Mouse (Mus musculus) heart, postnatal 36 days (tissue): Measurements from ENCODE around the gene Gm11985. TPM values are rescaled to one million over a fixed set of nuclear protein-coding genes. Genes with fewer than 3 reads are reported as not detected.

ENCODE experiments used
- DNase-seq, 2 experiments: peaks; one replicate each; pipeline ENCODE4 v3.0.0; 2021 to 2022
- intact Hi-C: fragments of 180-260 bp; cut with DNase I; formaldehyde crosslinking; loops from one replicate; pipeline ENCODE4 v1.15.1; 2025
- total RNA-seq, 2 experiments: library from RNA; stranded (reverse); gene quantifications; 2 replicates each; pipeline ENCODE4 v1.2.3; 2021

The Gm11985 gene
- total RNA-seq, 2 experiments from 2014 or later = not detected

GRCm38 (mm10) chr11:7160637-7161101 is 27.7 kb downstream of the Gm11985 start:
- intact Hi-C loops = loop anchor here (5.0 kb wide), 1 partner anchor 503 kb away; the partner anchor contains the start of gene Ramp3
- no peak for DNase-seq

GRCm38 (mm10) chr11:7160146-7160545 is 28.2 kb downstream of the Gm11985 start:
- intact Hi-C loops = loop anchor here (5.0 kb wide), 1 partner anchor 503 kb away; the partner anchor contains the start of gene Ramp3

GRCm38 (mm10) chr11:7158196-7158595 is 30.2 kb downstream of the Gm11985 start:
- DNase-seq = no peak
- intact Hi-C loops = no loop called here

More at GRCm38 (mm10) chr11:7160146-7160545, 28.2 kb downstream of the Gm11985 start:
- DNase-seq = no peak

GRCm38 (mm10) chr11:7156427-7156826 is 31.9 kb downstream of the Gm11985 start:
- intact Hi-C loops = no loop called here
- DNase-seq = no peak

- no peak for DNase-seq
- intact Hi-C loops = no loop called here
Observed at GRCm38 (mm10) chr11:7153081-7153480, 35.3 kb downstream of the Gm11985 start.

- DNase-seq = no peak
- intact Hi-C loops = no loop called here
Observed at GRCm38 (mm10) chr11:7152371-7152770, 36.0 kb downstream of the Gm11985 start.

GRCm38 (mm10) chr11:7150511-7150910 is 37.9 kb downstream of the Gm11985 start:
- intact Hi-C loops = no loop called here

GRCm38 (mm10) chr11:7149471-7149870 is 38.9 kb downstream of the Gm11985 start:
- intact Hi-C loops = loop anchor here (10.0 kb wide), 1 partner anchor 385 kb away; no protein-coding TSS in a partner anchor
- DNase-seq = no peak

More at GRCm38 (mm10) chr11:7150511-7150910, 37.9 kb downstream of the Gm11985 start:
- no peak for DNase-seq

- no peak for DNase-seq
- intact Hi-C loops = loop anchor here (10.0 kb wide), 1 partner anchor 383 kb away; no protein-coding TSS in a partner anchor
Observed at GRCm38 (mm10) chr11:7147945-7148344, 40.4 kb downstream of the Gm11985 start.

GRCm38 (mm10) chr11:7147536-7147935 is 40.8 kb downstream of the Gm11985 start:
- no peak for DNase-seq
- intact Hi-C loops = loop anchor here (10.0 kb wide), 1 partner anchor 383 kb away; no protein-coding TSS in a partner anchor

GRCm38 (mm10) chr11:7145221-7145620 is 43.1 kb downstream of the Gm11985 start:
- intact Hi-C loops = loop anchor here (10.0 kb wide), 1 partner anchor 380 kb away; no protein-coding TSS in a partner anchor
- DNase-seq = no peak

GRCm38 (mm10) chr11:7144369-7144768 is 44.0 kb downstream of the Gm11985 start:
- DNase-seq = no peak
- intact Hi-C loops = loop anchor here (10.0 kb wide), 1 partner anchor 380 kb away; no protein-coding TSS in a partner anchor

- intact Hi-C loops = loop anchor here (10.0 kb wide), 1 partner anchor 378 kb away; no protein-coding TSS in a partner anchor
- DNase-seq = no peak
Observed at GRCm38 (mm10) chr11:7142725-7143124, 45.6 kb downstream of the Gm11985 start.

- intact Hi-C loops = loop anchor here (1.0 to 10.0 kb wide), 3 partner anchors 234 to 485 kb away; no protein-coding TSS in a partner anchor
- DNase-seq = peak; percentile 18 to 33
Observed at GRCm38 (mm10) chr11:7140449-7140848, 47.9 kb downstream of the Gm11985 start.

- no peak for DNase-seq
- intact Hi-C loops = no loop called here
Observed at GRCm38 (mm10) chr11:7138370-7138769, 50.0 kb downstream of the Gm11985 start.

- DNase-seq = no peak
- intact Hi-C loops = no loop called here
Observed at GRCm38 (mm10) chr11:7136246-7136855, 52.0 kb downstream of the Gm11985 start.

- DNase-seq = peak; percentile 14 to 25
- intact Hi-C loops = no loop called here
Observed at GRCm38 (mm10) chr11:7135763-7136162, 52.6 kb downstream of the Gm11985 start.

GRCm38 (mm10) chr11:7135301-7135700 is 53.1 kb downstream of the Gm11985 start:
- DNase-seq = no peak
- intact Hi-C loops = no loop called here

- intact Hi-C loops = no loop called here
- DNase-seq = no peak
Observed at GRCm38 (mm10) chr11:7134319-7134718, 54.0 kb downstream of the Gm11985 start.

- no peak for DNase-seq
- intact Hi-C loops = no loop called here
Observed at GRCm38 (mm10) chr11:7133736-7134135, 54.6 kb downstream of the Gm11985 start.
